Mouse (Mus musculus) forebrain, embryonic 11.5 days (tissue): ENCODE results near the gene Gm4756. TPM values are rescaled to one million over a fixed set of nuclear protein-coding genes. Genes with fewer than 3 reads are reported as not detected.

Experiments used
- ATAC-seq: fragments of 200-750 bp; cut with Nextera tagmentation; replicated peaks from 2 replicates; pipeline ENCODE4 v1.8.0; 2017; ENCODE audit warnings: moderate TSS enrichment; ENCODE audit not compliant: low FRiP score
- DNase-seq: peaks from one replicate; pipeline ENCODE4 v3.0.0-alpha.2; 2017; ENCODE audit warnings: low spot score
- H3K27ac ChIP-seq: fragments of 300-500 bp; sonication (generic); 2 replicates; pipeline ENCODE4 v1.5.1; 2014; ENCODE audit warnings: low read depth, low read length
- H3K27me3 ChIP-seq: fragments of 300-500 bp; sonication (generic); 2 replicates; pipeline ENCODE4 v1.6.1; 2014; ENCODE audit warnings: mild to moderate bottlenecking, low read length, mixed read lengths; ENCODE audit not compliant: control insufficient read depth, insufficient read depth
- H3K36me3 ChIP-seq: fragments of 300-500 bp; sonication (generic); 2 replicates; pipeline ENCODE4 v1.6.1; 2014; ENCODE audit warnings: mild to moderate bottlenecking, low read length, moderate library complexity, mixed read lengths; ENCODE audit not compliant: control insufficient read depth, insufficient read depth
- H3K4me1 ChIP-seq: fragments of 300-500 bp; sonication (generic); replicated peaks from 2 replicates; pipeline ENCODE4 v1.6.1; 2014; ENCODE audit warnings: low read length, mixed read lengths; ENCODE audit not compliant: control insufficient read depth, insufficient read depth
- H3K4me2 ChIP-seq: fragments of 300-500 bp; sonication (generic); 2 replicates; pipeline ENCODE4 v1.6.1; 2014; ENCODE audit warnings: low read depth, mild to moderate bottlenecking, low read length, moderate library complexity, mixed read lengths; ENCODE audit not compliant: severe bottlenecking
- H3K4me3 ChIP-seq: fragments of 300-500 bp; sonication (generic); 2 replicates; pipeline ENCODE4 v1.5.1; 2014; ENCODE audit warnings: low read depth, low read length
- H3K9ac ChIP-seq: fragments of 300-500 bp; sonication (generic); 2 replicates; pipeline ENCODE4 v1.6.1; 2014; ENCODE audit warnings: low read length
- H3K9me3 ChIP-seq: fragments of 300-500 bp; sonication (generic); 2 replicates; pipeline ENCODE4 v1.6.1; 2016; ENCODE audit warnings: low read length, mixed read lengths; ENCODE audit not compliant: control insufficient read depth
- WGBS: fragments of 180-500 bp; shearing (Covaris S2); extraction: QIAGEN DNeasy Blood & Tissue Kit; methylation state at CpG from one replicate; pipeline ENCODE4 v1.1.7; 2014; 5-methylcytosine and 5-hydroxymethylcytosine counted together
- polyA plus RNA-seq: library from polyadenylated mRNA; unstranded; fragments of >200 nt; fragmentation: Nextera tagmentation; extraction: Ambion mirVana; gene quantifications from 2 replicates; pipeline ENCODE4 v1.2.1, GENCODE M21; 2014

Gene Gm4756
- polyA plus RNA-seq, 1 experiment from 2014 or later = not detected

- no peaks in the 10 kb centered on the region for H3K4me1 ChIP-seq
- ATAC-seq (no peak), DNase-seq (no peak)
- H3K9ac ChIP-seq = no peak overlapping the region
- H3K27me3 ChIP-seq = no peaks in the 10 kb centered on the region
- no peak overlapping the region for H3K27ac ChIP-seq
- no peaks in the 10 kb centered on the region for H3K36me3 ChIP-seq
- no peaks in the 10 kb centered on the region for H3K9me3 ChIP-seq
- WGBS = 81% methylated on average over 3 of the region's 3 CpGs
- no peak overlapping the region for H3K4me2 ChIP-seq
- H3K4me3 ChIP-seq = no peak overlapping the region
Observed at GRCm38 (mm10) chr12:72582021-72582420, 67.4 kb downstream of the Gm4756 start.

GRCm38 (mm10) chr12:72564281-72564795 lies 85.1 kb downstream of the Gm4756 start:
- ATAC-seq (no peak), DNase-seq (no peak)
- no peak overlapping the region for H3K4me3 ChIP-seq
- 89% methylated on average over 4 of the region's 4 CpGs for WGBS
- no peak overlapping the region for H3K4me2 ChIP-seq
- no peaks in the 10 kb centered on the region for H3K4me1 ChIP-seq
- no peaks in the 10 kb centered on the region for H3K36me3 ChIP-seq
- no peaks in the 10 kb centered on the region for H3K9me3 ChIP-seq
- no peaks in the 10 kb centered on the region for H3K27me3 ChIP-seq
- H3K27ac ChIP-seq = no peak overlapping the region
- H3K9ac ChIP-seq = no peak overlapping the region

DNA sequence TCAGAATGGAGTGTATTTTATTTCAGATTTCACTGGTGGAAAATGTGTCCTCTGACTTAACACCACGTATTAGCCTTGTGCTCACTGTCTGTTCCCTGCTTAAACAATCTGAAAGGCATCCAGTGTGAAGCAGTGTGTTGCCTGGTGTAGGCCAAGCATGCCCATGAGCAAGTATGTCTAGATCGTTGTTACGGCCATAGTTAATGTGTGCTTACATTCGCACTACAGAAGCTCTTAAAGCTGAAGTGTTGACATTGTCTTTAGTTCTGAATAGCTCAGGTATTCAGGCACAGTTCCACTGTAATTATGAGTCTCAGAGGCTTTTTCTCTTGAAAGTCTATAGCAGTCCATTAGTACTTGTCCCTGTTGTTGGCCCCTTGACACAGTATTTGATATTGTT lies 95.1 kb downstream of the Gm4756 start:
- Histone ChIP-seq H3K9me3 (no peaks in the 10 kb centered on the region), H3K36me3 (no peaks in the 10 kb centered on the region), H3K27me3 (no peaks in the 10 kb centered on the region), H3K27ac (no peak overlapping the region), H3K4me1 (no peaks in the 10 kb centered on the region), H3K9ac (no peak overlapping the region), H3K4me2 (no peak overlapping the region), H3K4me3 (no peak overlapping the region)
- DNase-seq = no peak
- 71% methylated on average over 4 of the region's 4 CpGs for WGBS
- no peak for ATAC-seq

- WGBS = 93% methylated on average over 10 of the region's 10 CpGs
- no peak for DNase-seq
- Histone ChIP-seq H3K9me3 (no peaks in the 10 kb centered on the region), H3K27ac (no peak overlapping the region), H3K4me3 (no peak overlapping the region), H3K9ac (no peak overlapping the region), H3K36me3 (no peaks in the 10 kb centered on the region), H3K4me1 (0 out of 2 replicates have a peak, but pooled peaks cover 1% of the 10 kb centered on the region), H3K27me3 (no peaks in the 10 kb centered on the region), H3K4me2 (no peak overlapping the region)
- ATAC-seq = no peak
Observed at GRCm38 (mm10) chr12:72538571-72538970, 110.9 kb downstream of the Gm4756 start.

- Histone ChIP-seq H3K27ac (no peak within 1 kb of the TSS), H3K4me2 (peak within 1 kb of the TSS; percentile 73), H3K36me3 (no peaks in the 10 kb centered on the region), H3K4me3 (peak within 1 kb of the TSS; percentile 63), H3K4me1 (0 out of 2 replicates have a peak, but pooled peaks cover 1% of the 10 kb centered on the region), H3K27me3 (no peaks in the 10 kb centered on the region), H3K9ac (peak within 1 kb of the TSS; percentile 81), H3K9me3 (no peaks in the 10 kb centered on the region)
- DNase-seq (peak; percentile 99), ATAC-seq (peak; percentile 100)
- WGBS = 0% methylated on average over 45 of the region's 45 CpGs
Observed at GRCm38 (mm10) chr12:72536021-72536597, 113.4 kb downstream of the Gm4756 start, which contains the start of gene Pcnx4. Pcnx4 (plus strand) TSS chr12:72536383.

DNA sequence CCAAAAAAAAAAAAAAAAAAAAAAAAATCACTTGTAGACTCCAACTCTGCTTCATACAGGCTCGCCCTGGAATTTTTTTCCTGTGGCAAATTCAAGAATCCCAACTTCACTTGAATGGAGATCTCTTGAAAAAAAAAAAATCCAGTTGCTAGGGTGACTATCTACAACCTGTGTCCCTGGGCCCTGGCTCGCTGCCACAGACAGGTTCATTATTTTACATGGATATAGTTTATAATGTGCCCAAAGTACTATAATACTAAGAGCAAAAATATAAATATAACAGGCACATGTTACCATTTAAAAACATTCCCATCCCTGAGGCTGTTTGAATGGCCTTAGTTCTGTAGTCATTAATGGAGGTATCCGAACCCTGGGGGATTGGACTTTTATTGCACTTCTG lies 113.9 kb downstream of the Gm4756 start:
- Histone ChIP-seq H3K4me2 (peak overlapping the region; percentile 73), H3K9me3 (no peaks in the 10 kb centered on the region), H3K4me3 (peak overlapping the region; percentile 63), H3K36me3 (no peaks in the 10 kb centered on the region), H3K4me1 (0 out of 2 replicates have a peak, but pooled peaks cover 1% of the 10 kb centered on the region), H3K9ac (0 out of 2 replicates have a peak overlapping the region, but pooled peaks have one; percentile 0), H3K27ac (no peak overlapping the region), H3K27me3 (no peaks in the 10 kb centered on the region)
- 45% methylated on average over 3 of the region's 3 CpGs for WGBS
- ATAC-seq (peak; percentile 24; the same call in 1 of the 2 replicates), DNase-seq (no peak)

DNA sequence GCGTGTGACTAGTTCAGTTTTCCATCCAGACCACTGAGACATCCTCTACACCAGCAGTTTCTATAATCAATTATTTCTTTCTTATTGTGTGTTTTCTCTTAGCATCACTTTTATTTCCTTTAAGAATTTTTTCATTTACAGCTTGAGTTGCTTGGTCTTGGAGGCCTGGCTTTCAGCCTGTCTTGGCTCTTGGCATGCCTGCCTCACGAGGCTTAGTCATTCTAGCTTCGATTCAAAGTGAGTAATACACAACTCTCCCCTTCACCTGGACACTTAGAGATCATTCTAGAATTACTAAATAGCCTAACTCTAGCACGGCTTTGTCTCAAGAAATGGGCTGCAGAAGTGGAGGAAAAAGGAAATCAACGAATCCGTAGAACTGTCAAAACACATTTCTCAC lies 115.5 kb downstream of the Gm4756 start:
- Histone ChIP-seq H3K4me2 (no peak overlapping the region), H3K27ac (no peak overlapping the region), H3K9me3 (no peaks in the 10 kb centered on the region), H3K27me3 (no peaks in the 10 kb centered on the region), H3K36me3 (no peaks in the 10 kb centered on the region), H3K9ac (no peak overlapping the region), H3K4me3 (no peak overlapping the region), H3K4me1 (0 out of 2 replicates have a peak, but pooled peaks cover 1% of the 10 kb centered on the region)
- ATAC-seq (no peak), DNase-seq (no peak)
- 90% methylated on average over 6 of the region's 6 CpGs for WGBS

- Histone ChIP-seq H3K9ac (no peak overlapping the region), H3K4me1 (0 out of 2 replicates have a peak, but pooled peaks cover 1% of the 10 kb centered on the region), H3K36me3 (no peaks in the 10 kb centered on the region), H3K27me3 (no peaks in the 10 kb centered on the region), H3K27ac (no peak overlapping the region), H3K4me2 (no peak overlapping the region), H3K4me3 (no peak overlapping the region), H3K9me3 (no peaks in the 10 kb centered on the region)
- no peak for DNase-seq
- no peak for ATAC-seq
- WGBS = 90% methylated on average over 7 of the region's 7 CpGs
Observed at GRCm38 (mm10) chr12:72532303-72532702, 117.2 kb downstream of the Gm4756 start.
